Mouse (Mus musculus) mouse trophoblast stem cell (cell line): ENCODE data around the gene Vmn2r51.
"Not testable (repeated sequence)": the region's sequence is repeated elsewhere in the genome, so short reads cannot be mapped to it uniquely, and the experiment has no call there.

Source experiments
- in situ Hi-C, 2 experiments: fragments of 300-500 bp; cut with MseI, MboI; formaldehyde crosslinking; loops; 2 replicates in 1 of 2; 3 replicates in 1 of 2; pipeline ENCODE4 v1.15.1; 2025

Vmn2r51 gene

DNA sequence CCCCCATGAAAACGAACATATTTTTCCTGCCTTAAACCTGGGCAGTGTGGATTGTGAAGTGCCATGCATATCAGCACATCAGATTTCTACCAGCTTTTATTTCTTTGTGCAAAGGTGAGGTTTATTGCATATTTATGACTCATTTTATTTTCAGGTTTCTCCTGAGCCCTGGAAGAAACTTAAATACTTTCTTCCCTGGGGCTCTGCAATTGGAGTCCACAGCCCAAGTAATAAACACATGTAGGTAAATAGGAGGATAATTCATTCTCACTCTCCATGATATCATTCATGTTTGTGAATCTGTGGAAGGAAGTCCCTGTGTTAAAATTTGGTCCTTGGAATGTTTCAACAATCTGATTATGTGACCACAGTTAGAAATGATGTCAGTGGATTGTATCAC is at the start of gene Vmn2r51:
TSS of gene Vmn2r51 (minus strand) at position 101 of the 400 bp plus-strand sequence.
- in situ Hi-C loops: not testable (repeated sequence)

DNA sequence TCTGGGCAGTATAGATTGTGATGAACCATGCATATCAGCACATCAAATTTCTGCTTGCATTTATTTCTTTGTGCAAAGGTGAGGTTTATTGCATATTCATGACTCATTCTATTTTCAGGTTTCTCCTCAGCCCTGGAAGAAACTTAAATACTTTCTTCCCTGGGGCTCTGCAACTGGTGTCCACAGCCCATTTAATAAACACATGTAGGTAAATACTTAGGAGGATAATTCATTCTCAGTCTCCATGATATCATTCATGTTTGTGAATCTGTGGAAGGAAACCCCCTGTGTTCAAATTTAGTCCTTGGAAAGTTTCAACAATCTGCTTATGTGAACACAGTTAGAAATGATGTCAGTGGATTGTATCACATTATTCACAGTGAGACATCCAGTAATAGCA is 52.3 kb downstream of the Vmn2r51 start, which contains the start of gene Vmn2r50:
TSS of gene Vmn2r50 (minus strand) at position 101 of the 400 bp plus-strand sequence.
- in situ Hi-C loops: not testable (repeated sequence)
